Mouse (Mus musculus): ENCODE measurements around the gene Cc2d2b.

Gene Cc2d2b

GRCm38 (mm10) chr19:40748559-40748958, at the start of gene Cc2d2b:
Gene Cc2d2b (plus strand): TSS chr19:40748753.
- no peak for DNase-seq

- DNase-seq = no peak
Observed at GRCm38 (mm10) chr19:40699816-40700215, 48.7 kb upstream of the Cc2d2b start.

- peak in 1 of 2 experiments; percentile 29 for DNase-seq
Observed at GRCm38 (mm10) chr19:40702406-40702805, 46.1 kb upstream of the Cc2d2b start.

- DNase-seq = no peak
Observed at GRCm38 (mm10) chr19:40712889-40713628, 35.5 kb upstream of the Cc2d2b start.

GRCm38 (mm10) chr19:40714700-40715099, 33.9 kb upstream of the Cc2d2b start:
- no peak for DNase-seq

GRCm38 (mm10) chr19:40716981-40717380, 31.6 kb upstream of the Cc2d2b start:
- no peak for DNase-seq

GRCm38 (mm10) chr19:40719439-40720105, 29.0 kb upstream of the Cc2d2b start:
- DNase-seq = no peak

GRCm38 (mm10) chr19:40720381-40720780, 28.2 kb upstream of the Cc2d2b start:
- no peak for DNase-seq

GRCm38 (mm10) chr19:40722137-40723038, 26.2 kb upstream of the Cc2d2b start:
- DNase-seq = peak; percentile 26 to 43

GRCm38 (mm10) chr19:40723516-40723915, 25.0 kb upstream of the Cc2d2b start:
- no peak for DNase-seq

- no peak for DNase-seq
Observed at GRCm38 (mm10) chr19:40726148-40726547, 22.4 kb upstream of the Cc2d2b start.

GRCm38 (mm10) chr19:40726614-40727013, 21.9 kb upstream of the Cc2d2b start:
- no peak for DNase-seq

- no peak for DNase-seq
Observed at GRCm38 (mm10) chr19:40728213-40728612, 20.3 kb upstream of the Cc2d2b start.

GRCm38 (mm10) chr19:40728732-40729420, 19.7 kb upstream of the Cc2d2b start:
- no peak for DNase-seq

GRCm38 (mm10) chr19:40733409-40733808, 15.1 kb upstream of the Cc2d2b start:
- no peak for DNase-seq

GRCm38 (mm10) chr19:40733849-40734248, 14.7 kb upstream of the Cc2d2b start:
- no peak for DNase-seq

GRCm38 (mm10) chr19:40736680-40737512, 11.7 kb upstream of the Cc2d2b start:
- DNase-seq = peak; percentile 53 to 72

- no peak for DNase-seq
Observed at GRCm38 (mm10) chr19:40737613-40738012, 10.9 kb upstream of the Cc2d2b start.

GRCm38 (mm10) chr19:40738683-40739324, 9.7 kb upstream of the Cc2d2b start:
- no peak for DNase-seq

GRCm38 (mm10) chr19:40746603-40747002, 1.9 kb upstream of the Cc2d2b start:
- DNase-seq = no peak

- DNase-seq = peak; percentile 63 to 64
Observed at GRCm38 (mm10) chr19:40754311-40754710, 5.8 kb downstream of the Cc2d2b start.
